Mouse (Mus musculus) urinary bladder, postnatal 36 days (tissue): ENCODE data around the gene Yod1.
A peak's percentile ranks its signal among the peaks of the same experiment; 100 is the strongest.

Experiments used
- DNase-seq, 2 experiments: peaks; one replicate each; pipeline ENCODE4 v3.0.0; 2022; ENCODE audit warnings: low spot score in 2 of 2, mixed read lengths in 1 of 2

Yod1 gene

DNA sequence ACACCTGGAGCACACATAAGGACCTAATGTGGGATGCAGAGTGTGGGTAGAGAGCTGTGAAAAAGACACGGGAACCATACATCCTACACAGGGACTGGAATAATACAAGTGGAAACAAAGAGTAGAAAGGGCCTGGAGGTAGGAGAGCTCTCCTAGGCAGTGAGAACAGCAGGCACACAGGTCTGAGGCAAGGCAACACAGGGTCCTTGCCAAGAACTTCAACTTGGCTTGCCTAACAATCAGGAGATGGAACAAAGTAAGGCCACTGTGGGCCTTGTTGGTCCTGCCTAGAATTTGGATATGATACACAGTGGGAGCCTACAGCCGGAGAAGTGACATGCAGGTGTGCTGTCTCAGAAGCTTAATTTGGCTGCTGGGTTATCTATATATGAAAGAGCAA is 52.8 kb downstream of the Yod1 start:
- DNase-seq: no peak

DNA sequence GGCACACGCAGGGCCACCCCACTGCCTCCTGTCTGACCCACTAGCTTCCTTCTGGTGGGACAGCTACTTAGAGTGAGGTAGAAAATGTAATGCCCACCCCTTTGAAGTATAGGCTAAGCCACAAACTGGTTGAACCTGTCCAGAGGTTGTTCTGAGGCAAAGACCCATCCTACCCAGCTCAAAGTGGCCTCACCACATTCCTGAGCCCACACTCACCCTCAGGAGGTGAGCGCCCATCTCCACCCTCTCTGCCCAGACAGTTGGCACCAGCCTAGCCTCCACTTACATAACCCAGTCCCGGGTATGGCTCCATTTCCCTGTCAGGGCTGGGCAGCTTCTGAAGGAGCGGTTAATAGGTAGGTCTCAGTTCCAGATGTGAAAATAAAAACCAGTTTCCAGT is 53.4 kb downstream of the Yod1 start:
- peak; percentile 61 to 66 for DNase-seq

DNA sequence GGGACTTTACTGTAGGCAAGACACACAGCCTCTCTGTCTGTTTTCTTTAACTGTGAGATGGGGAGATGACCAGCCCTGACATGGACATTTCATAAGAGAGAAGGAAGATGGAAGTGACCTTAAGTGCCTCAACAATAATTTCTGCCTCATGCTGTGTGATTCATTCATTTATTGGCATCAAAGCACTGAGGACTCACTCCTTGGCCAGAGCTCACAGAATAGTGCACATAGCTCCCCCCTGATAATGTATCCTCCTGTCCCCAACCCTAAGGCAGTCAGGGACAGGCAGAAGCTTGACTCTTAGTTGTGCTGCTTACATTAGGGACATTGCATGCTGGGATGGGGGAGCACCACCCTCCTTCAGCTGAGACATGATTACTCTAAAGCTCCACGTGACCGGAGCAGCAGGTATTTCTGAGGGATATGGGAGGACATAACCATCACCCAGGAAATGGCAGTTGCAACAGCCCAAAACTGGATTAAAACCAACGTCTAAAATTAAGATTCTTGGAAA is 53.9 kb downstream of the Yod1 start:
- no peak for DNase-seq
